Mouse (Mus musculus) intestine, embryonic 16.5 days (tissue): ENCODE data around the gene 1810049J17Rik. TPM values are rescaled to one million over a fixed set of nuclear protein-coding genes. Genes with fewer than 3 reads are reported as not detected.

ENCODE experiments used
- ATAC-seq: fragments of 200-750 bp; cut with Nextera tagmentation; 2 replicates; pipeline ENCODE4 v1.8.0; 2017; ENCODE audit warnings: moderate TSS enrichment, moderate library complexity
- H3K27ac ChIP-seq: fragments of 300-500 bp; sonication (generic); 2 replicates; pipeline ENCODE4 v1.5.1; 2014; ENCODE audit warnings: mild to moderate bottlenecking, low read length
- H3K27me3 ChIP-seq: fragments of 300-500 bp; sonication (generic); replicated peaks from 2 replicates; pipeline ENCODE4 v1.6.1; 2014; ENCODE audit warnings: low read length, control low read depth, mixed read lengths; ENCODE audit not compliant: control insufficient read depth, insufficient read depth
- H3K36me3 ChIP-seq: fragments of 300-500 bp; sonication (generic); 2 replicates; pipeline ENCODE4 v1.6.1; 2014; ENCODE audit warnings: low read length, control low read depth; ENCODE audit not compliant: control insufficient read depth, insufficient read depth
- H3K4me1 ChIP-seq: fragments of 300-500 bp; sonication (generic); 2 replicates; pipeline ENCODE4 v1.6.1; 2014; ENCODE audit warnings: low read length, control low read depth, mixed read lengths; ENCODE audit not compliant: control insufficient read depth, insufficient read depth
- H3K4me2 ChIP-seq: fragments of 300-500 bp; sonication (generic); 2 replicates; pipeline ENCODE4 v1.6.1; 2014; ENCODE audit warnings: low read depth, low read length, control low read depth
- H3K4me3 ChIP-seq: fragments of 300-500 bp; sonication (generic); 2 replicates; pipeline ENCODE4 v1.5.1; 2014; ENCODE audit warnings: mild to moderate bottlenecking, low read length
- H3K9ac ChIP-seq: fragments of 300-500 bp; sonication (generic); 2 replicates; pipeline ENCODE4 v1.6.1; 2014; ENCODE audit warnings: low read depth, low read length
- H3K9me3 ChIP-seq: fragments of 300-500 bp; sonication (generic); 2 replicates; pipeline ENCODE4 v1.6.1; 2016; ENCODE audit warnings: low read length, control low read depth; ENCODE audit not compliant: control insufficient read depth
- WGBS: fragments of 180-500 bp; shearing (Covaris S2); extraction: QIAGEN DNeasy Blood & Tissue Kit; methylation state at CpG from one replicate; pipeline ENCODE4 v1.1.7; 2014; 5-methylcytosine and 5-hydroxymethylcytosine counted together
- polyA plus RNA-seq: library from polyadenylated mRNA; unstranded; fragments of >200 nt; fragmentation: Nextera tagmentation; extraction: Ambion mirVana; gene quantifications from 2 replicates; pipeline ENCODE4 v1.2.1, GENCODE M21; 2015

Gene 1810049J17Rik
- polyA plus RNA-seq, 1 experiment from 2014 or later: 2.1 TPM

- peak; percentile 27; the same call in 1 of the 2 replicates for ATAC-seq
- 76% methylated on average over 15 of the region's 15 CpGs for WGBS
- no peak overlapping the region for H3K9ac ChIP-seq
- H3K4me3 ChIP-seq: no peak overlapping the region
- H3K9me3 ChIP-seq: no peaks in the 10 kb centered on the region
- H3K36me3 ChIP-seq: no peaks in the 10 kb centered on the region
- H3K27me3 ChIP-seq: no peaks in the 10 kb centered on the region
- no peak overlapping the region for H3K27ac ChIP-seq
- H3K4me2 ChIP-seq: no peak overlapping the region
- peaks cover 13% of the 10 kb centered on the region for H3K4me1 ChIP-seq
Observed at GRCm38 (mm10) chr15:12365416-12366071, 43.8 kb upstream of the 1810049J17Rik start.

- H3K27ac ChIP-seq: no peak overlapping the region
- no peak overlapping the region for H3K4me2 ChIP-seq
- H3K36me3 ChIP-seq: no peaks in the 10 kb centered on the region; the same call in 1 of the 2 replicates
- H3K27me3 ChIP-seq: no peaks in the 10 kb centered on the region
- H3K4me1 ChIP-seq: peaks cover 13% of the 10 kb centered on the region
- H3K9me3 ChIP-seq: no peaks in the 10 kb centered on the region
- no peak overlapping the region for H3K9ac ChIP-seq
- H3K4me3 ChIP-seq: no peak overlapping the region
- WGBS: 85% methylated on average over 4 of the region's 4 CpGs
- no peak for ATAC-seq
Observed at GRCm38 (mm10) chr15:12364096-12364495, 42.4 kb upstream of the 1810049J17Rik start.

GRCm38 (mm10) chr15:12362701-12363040 is 41.0 kb upstream of the 1810049J17Rik start:
- Histone ChIP-seq H3K9ac (no peak overlapping the region), H3K4me3 (no peak overlapping the region), H3K4me2 (no peak overlapping the region), H3K9me3 (no peaks in the 10 kb centered on the region), H3K27ac (no peak overlapping the region), H3K36me3 (peaks cover 2% of the 10 kb centered on the region; the same call in 1 of the 2 replicates), H3K4me1 (peaks cover 4% of the 10 kb centered on the region), H3K27me3 (no peaks in the 10 kb centered on the region)
- no peak for ATAC-seq
- WGBS: 85% methylated on average over 6 of the region's 6 CpGs

- H3K36me3 ChIP-seq: peaks cover 2% of the 10 kb centered on the region; the same call in 1 of the 2 replicates
- no peaks in the 10 kb centered on the region for H3K27me3 ChIP-seq
- no peak for ATAC-seq
- WGBS: 85% methylated on average over 14 of the region's 14 CpGs
- H3K4me3 ChIP-seq: no peak overlapping the region
- H3K9me3 ChIP-seq: no peaks in the 10 kb centered on the region
- no peak overlapping the region for H3K27ac ChIP-seq
- H3K4me1 ChIP-seq: peaks cover 8% of the 10 kb centered on the region
- no peak overlapping the region for H3K9ac ChIP-seq
- H3K4me2 ChIP-seq: no peak overlapping the region
Observed at GRCm38 (mm10) chr15:12362001-12362700, 40.5 kb upstream of the 1810049J17Rik start.

GRCm38 (mm10) chr15:12360519-12361212 is 39.0 kb upstream of the 1810049J17Rik start:
- Histone ChIP-seq H3K4me3 (no peak overlapping the region), H3K27ac (no peak overlapping the region), H3K4me2 (no peak overlapping the region), H3K9ac (no peak overlapping the region), H3K36me3 (peaks cover 2% of the 10 kb centered on the region; the same call in 1 of the 2 replicates), H3K27me3 (no peaks in the 10 kb centered on the region), H3K4me1 (peaks cover 6% of the 10 kb centered on the region), H3K9me3 (no peaks in the 10 kb centered on the region)
- no peak for ATAC-seq
- 80% methylated on average over 19 of the region's 19 CpGs for WGBS

GRCm38 (mm10) chr15:12358384-12358783 is 36.7 kb upstream of the 1810049J17Rik start:
- peaks cover 5% of the 10 kb centered on the region; the same call in 1 of the 2 replicates for H3K4me1 ChIP-seq
- no peak overlapping the region for H3K4me2 ChIP-seq
- H3K36me3 ChIP-seq: peaks cover 5% of the 10 kb centered on the region
- no peaks in the 10 kb centered on the region for H3K9me3 ChIP-seq
- 92% methylated on average over 5 of the region's 5 CpGs for WGBS
- H3K27ac ChIP-seq: no peak overlapping the region
- no peak overlapping the region for H3K4me3 ChIP-seq
- H3K9ac ChIP-seq: no peak overlapping the region
- no peak for ATAC-seq
- no peaks in the 10 kb centered on the region for H3K27me3 ChIP-seq

- Histone ChIP-seq H3K4me3 (no peak overlapping the region), H3K9me3 (no peaks in the 10 kb centered on the region), H3K4me2 (no peak overlapping the region), H3K36me3 (peaks cover 9% of the 10 kb centered on the region), H3K9ac (no peak overlapping the region), H3K27me3 (no peaks in the 10 kb centered on the region), H3K4me1 (peaks cover 5% of the 10 kb centered on the region; the same call in 1 of the 2 replicates), H3K27ac (peak overlapping the region; percentile 64)
- ATAC-seq: peak; percentile 34
Observed at GRCm38 (mm10) chr15:12357459-12357858, 35.8 kb upstream of the 1810049J17Rik start.

- H3K9ac ChIP-seq: no peak overlapping the region
- H3K27ac ChIP-seq: peak overlapping the region; percentile 52
- H3K27me3 ChIP-seq: no peaks in the 10 kb centered on the region
- peaks cover 5% of the 10 kb centered on the region; the same call in 1 of the 2 replicates for H3K4me1 ChIP-seq
- H3K4me3 ChIP-seq: no peak overlapping the region
- no peaks in the 10 kb centered on the region for H3K9me3 ChIP-seq
- peaks cover 11% of the 10 kb centered on the region for H3K36me3 ChIP-seq
- peak; percentile 19; the same call in 1 of the 2 replicates for ATAC-seq
- H3K4me2 ChIP-seq: no peak overlapping the region
- WGBS: 66% methylated on average over 7 of the region's 7 CpGs
Observed at GRCm38 (mm10) chr15:12355907-12356306, 34.2 kb upstream of the 1810049J17Rik start.

- Histone ChIP-seq H3K9me3 (no peaks in the 10 kb centered on the region), H3K4me1 (peaks cover 5% of the 10 kb centered on the region; the same call in 1 of the 2 replicates), H3K27me3 (no peaks in the 10 kb centered on the region), H3K4me2 (no peak overlapping the region), H3K27ac (no peak overlapping the region; the same call in 1 of the 2 replicates), H3K36me3 (peaks cover 11% of the 10 kb centered on the region), H3K4me3 (no peak overlapping the region), H3K9ac (no peak overlapping the region)
- WGBS: 71% methylated on average over 6 of the region's 6 CpGs
- ATAC-seq: 0 out of 2 replicates have a peak, but pooled peaks have one; percentile 36
Observed at GRCm38 (mm10) chr15:12355261-12355660, 33.6 kb upstream of the 1810049J17Rik start.
